Mouse (Mus musculus): ENCODE measurements at regions not wholly inside any gene's neighbourhood (a gene's known extent, or its start where the extent isn't known, plus 50 kb on each side); places are given as distances from the start of the nearest gene placed in this dataset.

DNA sequence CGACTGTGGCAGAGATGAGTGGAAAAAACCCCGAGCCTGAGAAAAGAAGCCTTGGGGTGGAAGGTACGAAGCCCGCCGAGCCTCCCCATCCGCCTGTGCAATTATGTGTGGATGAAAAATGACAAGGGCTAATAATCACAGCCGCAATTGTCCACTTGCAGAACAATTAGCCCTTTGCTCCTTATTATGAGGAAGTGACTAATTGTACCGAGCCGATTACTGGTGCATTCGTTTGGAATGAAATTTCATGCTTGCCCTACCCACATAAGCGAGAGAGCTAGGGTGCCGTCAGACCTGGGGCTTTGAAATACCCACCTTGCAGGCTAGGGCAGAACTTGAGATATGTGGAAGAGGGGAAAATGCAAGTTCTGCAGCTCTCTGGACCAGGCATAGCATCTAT is 245.9 kb downstream of the Rngtt start:
- TF ChIP-seq ZC3H11A (IDR thresholded peaks at IDR 0.05; ENCODE audit: borderline replicate concordance, low read depth, low read length) (no peak), HCFC1 (IDR thresholded peaks at IDR 0.05; ENCODE audit: borderline replicate concordance, insufficient read depth, low read length) (no peak)

Data from ES-E14 (cell line).